Mouse (Mus musculus): Measurements from ENCODE around the gene Nmrk1.

GRCm38 (mm10) chr19:18619060-18619459 is 12.7 kb upstream of the Nmrk1 start:
- no peak for TF ChIP-seq CTCF (IDR thresholded peaks at IDR 0.05; ENCODE audit: low read depth)
- no peak for TF ChIP-seq EP300 (IDR thresholded peaks at IDR 0.05; ENCODE audit: low read depth)
